Mouse (Mus musculus) bone marrow, adult 2 months (tissue): ENCODE results near the gene Pin1.

Source experiments
- CTCF ChIP-seq: fragments of 200-500 bp; IDR thresholded peaks from 2 replicates; pipeline ENCODE4 v1.5.1; 2011; ENCODE audit warnings: low read length, control low read depth; ENCODE audit not compliant: control insufficient read depth, insufficient read depth
- POLR2A ChIP-seq: fragments of 200-500 bp; IDR thresholded peaks from 2 replicates; pipeline ENCODE4 v1.6.1; 2011; ENCODE audit warnings: low read depth, mild to moderate bottlenecking, control low read depth, low read length, borderline replicate concordance; ENCODE audit not compliant: control insufficient read depth

GRCm38 (mm10) chr9:20664982-20665637 lies 13.2 kb downstream of the Pin1 start:
- TF ChIP-seq CTCF = no peak
- TF ChIP-seq POLR2A = no peak
